Mouse (Mus musculus): ENCODE results near the gene Aldh5a1.

DNA sequence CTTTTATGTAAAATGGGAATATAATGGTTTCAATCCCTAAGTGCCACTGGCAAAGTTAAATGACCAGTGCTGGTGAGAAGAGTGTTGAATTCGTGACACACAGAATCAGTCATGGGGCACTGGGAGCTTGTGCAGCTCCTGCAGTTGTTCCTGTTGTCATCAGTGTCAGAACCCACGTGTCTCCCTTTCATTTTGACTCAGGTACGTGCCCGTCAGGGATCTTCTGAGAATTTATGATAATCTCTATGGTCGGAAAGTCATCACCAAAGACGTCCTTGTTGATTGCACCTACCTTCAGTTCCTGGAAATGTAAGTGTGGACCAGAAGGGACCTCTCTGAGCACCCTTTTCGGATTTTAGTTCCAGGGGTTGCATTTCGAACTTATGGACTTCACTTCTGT lies 24.7 kb upstream of the Aldh5a1 start:
- no peak for TF ChIP-seq CTCF (IDR thresholded peaks at IDR 0.05)
- no peak for TF ChIP-seq POLR2A (IDR thresholded peaks at IDR 0.05; ENCODE audit: insufficient read depth, low read depth, low read length)
- TF ChIP-seq EP300 (IDR thresholded peaks at IDR 0.05; ENCODE audit: insufficient read depth, low read depth, low read length) = no peak
